Mouse (Mus musculus): ENCODE measurements around the gene Chst15. TPM values are rescaled to one million over a fixed set of nuclear protein-coding genes. Genes with fewer than 3 reads are reported as not detected.

Chst15 gene
- polyA plus RNA-seq, 1 experiment from 2014 or later: 28.0 TPM

DNA sequence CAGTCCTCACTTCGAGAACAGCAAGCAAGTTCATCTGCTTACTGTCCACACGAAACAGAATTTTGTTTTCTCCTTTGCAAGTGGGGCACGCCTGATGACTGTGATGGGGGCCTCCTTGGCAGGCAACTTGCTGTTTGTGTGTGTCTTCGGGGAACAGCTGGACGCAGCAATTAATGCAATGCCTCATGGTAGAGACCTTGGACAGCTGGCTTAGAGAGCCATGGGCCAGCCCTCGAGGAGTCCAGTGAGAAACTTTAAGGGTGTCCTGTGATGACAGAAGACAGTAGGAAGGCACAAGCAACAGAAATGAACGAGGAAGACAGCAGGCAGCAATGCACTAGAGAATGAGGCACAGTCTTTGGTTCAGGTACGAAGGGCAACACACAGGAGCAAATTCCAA lies 46.7 kb downstream of the Chst15 start:
- H3K27me3 ChIP-seq: no peaks in the 10 kb centered on the region
- peaks cover 60% of the 10 kb centered on the region for H3K36me3 ChIP-seq
- no peak for ATAC-seq (ENCODE audit: low FRiP score, low read depth)
- no peak overlapping the region for H3K4me3 ChIP-seq
- no peaks in the 10 kb centered on the region for H3K4me1 ChIP-seq
- no peak overlapping the region for H3K4me2 ChIP-seq (replicated peaks)
- 90% methylated on average over 8 of the region's 8 CpGs for WGBS
- H3K9ac ChIP-seq (replicated peaks): no peak overlapping the region
- H3K9me3 ChIP-seq: 0 out of 2 replicates have a peak, but pooled peaks cover 4% of the 10 kb centered on the region
- no peak overlapping the region for H3K27ac ChIP-seq (replicated peaks)

DNA sequence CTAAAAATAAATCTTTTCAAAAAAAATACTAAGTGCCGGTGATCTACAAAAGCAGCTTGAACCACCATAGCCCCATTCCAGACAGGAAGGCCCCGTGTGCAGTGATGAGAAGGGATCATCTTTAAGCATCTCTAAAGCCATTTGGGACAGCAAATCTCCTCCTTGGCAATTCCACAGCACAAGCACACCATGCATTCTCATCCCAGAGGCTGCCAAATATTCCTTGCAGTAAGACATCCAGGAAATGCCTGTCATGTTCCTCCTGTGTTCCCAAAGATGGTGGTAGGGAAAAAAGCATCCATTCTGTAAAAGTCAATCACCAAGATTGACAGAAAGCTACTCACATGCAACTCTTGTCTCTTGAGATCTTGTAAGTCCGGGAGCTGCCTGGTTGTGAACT lies 47.4 kb downstream of the Chst15 start:
- Histone ChIP-seq H3K9ac (replicated peaks) (no peak overlapping the region), H3K4me2 (replicated peaks) (no peak overlapping the region), H3K9me3 (0 out of 2 replicates have a peak, but pooled peaks cover 4% of the 10 kb centered on the region), H3K4me3 (no peak overlapping the region), H3K4me1 (no peaks in the 10 kb centered on the region; the same call in 1 of the 2 replicates), H3K27ac (replicated peaks) (no peak overlapping the region), H3K27me3 (no peaks in the 10 kb centered on the region), H3K36me3 (peaks cover 60% of the 10 kb centered on the region)
- 84% methylated on average over 3 of the region's 3 CpGs for WGBS
- ATAC-seq (ENCODE audit: low FRiP score, low read depth): no peak

DNA sequence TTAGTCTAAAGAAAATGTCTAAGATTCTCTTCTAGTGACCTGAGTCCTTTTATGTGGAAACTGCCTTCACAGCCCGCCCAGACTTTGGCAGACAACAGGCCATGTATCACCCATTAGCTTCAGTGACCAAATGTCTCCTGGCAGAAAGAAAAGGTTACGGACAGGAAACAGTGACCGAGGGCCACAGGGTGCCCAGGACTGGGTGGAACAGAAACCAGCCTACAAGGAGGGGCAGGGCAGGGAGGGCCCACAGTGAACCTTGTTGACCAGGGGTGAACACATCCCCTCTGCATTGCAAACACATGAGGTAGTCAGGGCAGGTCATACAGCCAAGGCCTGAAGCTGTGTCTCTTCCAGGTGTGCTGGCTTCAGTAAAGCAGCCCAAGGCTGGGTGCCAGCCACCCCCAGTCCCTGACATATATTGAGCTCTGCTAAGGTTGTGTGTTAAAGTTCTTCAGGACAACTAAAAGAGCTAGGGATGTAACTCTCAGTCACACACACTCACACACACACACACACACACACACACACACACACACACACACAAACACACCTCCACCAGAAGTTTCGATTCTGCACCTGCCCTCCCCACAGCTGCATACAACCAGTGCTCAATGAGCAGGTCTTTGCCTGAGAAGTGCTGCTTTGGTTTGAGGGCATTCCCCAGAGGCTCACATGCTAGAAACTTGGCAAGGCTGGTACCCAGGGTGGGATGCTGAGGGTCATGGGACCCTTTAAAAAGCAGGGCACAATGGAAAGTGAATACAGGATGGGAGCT lies 49.1 kb downstream of the Chst15 start:
- no peak overlapping the region for H3K27ac ChIP-seq (replicated peaks)
- H3K4me2 ChIP-seq (replicated peaks): no peak overlapping the region
- no peaks in the 10 kb centered on the region for H3K9me3 ChIP-seq
- H3K9ac ChIP-seq (replicated peaks): no peak overlapping the region
- H3K4me1 ChIP-seq: peaks cover 15% of the 10 kb centered on the region
- H3K27me3 ChIP-seq: no peaks in the 10 kb centered on the region
- H3K4me3 ChIP-seq: no peak overlapping the region
- 86% methylated on average over 4 of the region's 4 CpGs for WGBS
- H3K36me3 ChIP-seq: peaks cover 61% of the 10 kb centered on the region
- no peak for ATAC-seq (ENCODE audit: low FRiP score, low read depth)

DNA sequence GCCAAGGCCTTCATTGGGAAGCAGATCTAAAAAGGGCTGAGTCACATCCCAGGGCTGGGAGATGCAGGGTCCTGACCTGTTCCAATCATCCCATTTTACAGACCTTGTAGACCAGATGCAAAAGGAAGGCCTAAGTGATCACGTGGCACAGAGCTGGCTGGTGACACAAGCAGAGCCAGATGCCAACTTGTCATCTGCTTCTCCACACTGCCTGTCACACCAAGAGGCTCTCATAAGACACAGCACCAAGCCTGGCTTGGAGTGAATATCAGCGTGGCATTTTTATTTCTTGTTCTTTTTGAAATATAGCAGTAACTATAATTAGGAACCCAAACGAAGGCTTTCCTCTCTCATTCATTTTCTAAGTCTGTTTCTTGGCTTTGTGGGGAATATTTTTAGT lies 52.3 kb downstream of the Chst15 start:
- Histone ChIP-seq H3K9ac (replicated peaks) (no peak overlapping the region), H3K9me3 (no peaks in the 10 kb centered on the region), H3K27me3 (no peaks in the 10 kb centered on the region), H3K27ac (replicated peaks) (peak overlapping the region; percentile 87), H3K4me1 (peaks cover 30% of the 10 kb centered on the region), H3K4me2 (replicated peaks) (no peak overlapping the region), H3K36me3 (peaks cover 52% of the 10 kb centered on the region), H3K4me3 (no peak overlapping the region)
- ATAC-seq (ENCODE audit: low FRiP score, low read depth): no peak
- 77% methylated on average over 3 of the region's 3 CpGs for WGBS

DNA sequence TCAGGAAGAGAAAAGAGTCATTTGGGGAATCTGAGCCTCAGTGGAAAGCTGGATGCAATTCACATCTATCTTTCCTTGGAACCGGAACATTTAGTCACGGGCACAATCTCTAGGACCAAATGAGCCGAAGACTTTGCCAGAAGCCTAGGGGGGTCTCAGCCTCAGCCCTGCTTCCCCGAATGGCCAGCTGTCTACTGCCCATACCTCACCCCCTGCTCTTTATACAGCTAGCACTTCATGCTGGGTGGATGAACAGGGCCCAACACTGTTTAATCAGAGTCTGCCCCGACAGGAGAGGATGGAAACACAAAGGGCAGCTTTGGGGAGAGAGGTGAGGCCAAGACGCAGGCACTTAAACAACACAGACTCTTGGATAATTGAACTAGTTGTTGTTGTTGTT lies 53.8 kb downstream of the Chst15 start:
- no peaks in the 10 kb centered on the region for H3K9me3 ChIP-seq
- H3K36me3 ChIP-seq: peaks cover 36% of the 10 kb centered on the region
- no peaks in the 10 kb centered on the region for H3K27me3 ChIP-seq
- no peak overlapping the region for H3K4me2 ChIP-seq (replicated peaks)
- ATAC-seq (ENCODE audit: low FRiP score, low read depth): peak; percentile 85
- no peak overlapping the region for H3K9ac ChIP-seq (replicated peaks)
- 24% methylated on average over 6 of the region's 6 CpGs for WGBS
- H3K27ac ChIP-seq (replicated peaks): peak overlapping the region; percentile 87
- H3K4me1 ChIP-seq: peaks cover 44% of the 10 kb centered on the region
- H3K4me3 ChIP-seq: no peak overlapping the region

DNA sequence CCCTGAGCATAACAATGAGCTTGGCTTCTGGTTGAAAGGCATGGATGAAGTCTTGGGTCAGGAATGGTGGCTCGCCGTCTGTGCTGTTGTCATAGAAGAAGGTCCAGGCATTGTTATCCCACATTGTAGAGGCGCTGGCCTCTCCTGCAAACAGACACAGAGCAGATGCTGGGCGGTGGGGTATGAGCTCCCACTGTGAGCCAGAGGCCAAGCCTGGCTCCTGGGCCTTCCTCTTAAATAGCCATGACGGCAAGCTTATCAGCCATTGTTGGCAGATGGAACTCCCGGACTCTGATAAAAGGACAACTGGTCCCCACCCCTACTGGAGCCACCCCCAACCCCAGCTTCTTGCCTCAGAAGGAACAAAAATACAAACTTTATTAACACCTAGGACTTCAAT lies 54.3 kb downstream of the Chst15 start:
- ATAC-seq (ENCODE audit: low FRiP score, low read depth): peak; percentile 88
- Histone ChIP-seq H3K36me3 (peaks cover 31% of the 10 kb centered on the region), H3K9me3 (no peaks in the 10 kb centered on the region), H3K4me3 (no peak overlapping the region), H3K4me2 (replicated peaks) (no peak overlapping the region), H3K27me3 (no peaks in the 10 kb centered on the region), H3K27ac (replicated peaks) (peak overlapping the region; percentile 87), H3K4me1 (peaks cover 49% of the 10 kb centered on the region), H3K9ac (replicated peaks) (no peak overlapping the region)
- 11% methylated on average over 6 of the region's 6 CpGs for WGBS

DNA sequence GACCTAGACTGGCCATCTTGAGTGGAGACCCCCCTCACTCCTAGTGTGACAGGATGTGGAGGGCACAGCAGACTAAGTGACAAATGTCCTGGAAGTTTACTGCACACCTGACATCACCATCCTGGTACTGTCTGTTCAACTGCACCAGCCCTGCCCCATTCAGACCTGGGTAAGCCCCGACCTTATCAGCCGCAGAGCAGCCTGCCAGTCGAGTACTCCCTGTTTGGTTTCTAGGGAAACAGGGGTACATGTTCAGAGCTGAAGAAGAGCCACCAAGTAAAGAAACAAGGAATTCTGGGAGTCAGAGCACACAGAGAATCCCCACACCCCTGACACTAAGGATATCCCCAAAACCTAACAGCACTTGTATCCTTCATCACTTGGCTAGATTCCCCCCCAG lies 55.1 kb downstream of the Chst15 start:
- Histone ChIP-seq H3K36me3 (peaks cover 23% of the 10 kb centered on the region), H3K27me3 (no peaks in the 10 kb centered on the region), H3K27ac (replicated peaks) (peak overlapping the region; percentile 87), H3K4me2 (replicated peaks) (no peak overlapping the region), H3K4me1 (peaks cover 49% of the 10 kb centered on the region), H3K9me3 (no peaks in the 10 kb centered on the region), H3K9ac (replicated peaks) (no peak overlapping the region), H3K4me3 (no peak overlapping the region)
- no peak for ATAC-seq (ENCODE audit: low FRiP score, low read depth)
- 36% methylated on average over 3 of the region's 3 CpGs for WGBS

DNA sequence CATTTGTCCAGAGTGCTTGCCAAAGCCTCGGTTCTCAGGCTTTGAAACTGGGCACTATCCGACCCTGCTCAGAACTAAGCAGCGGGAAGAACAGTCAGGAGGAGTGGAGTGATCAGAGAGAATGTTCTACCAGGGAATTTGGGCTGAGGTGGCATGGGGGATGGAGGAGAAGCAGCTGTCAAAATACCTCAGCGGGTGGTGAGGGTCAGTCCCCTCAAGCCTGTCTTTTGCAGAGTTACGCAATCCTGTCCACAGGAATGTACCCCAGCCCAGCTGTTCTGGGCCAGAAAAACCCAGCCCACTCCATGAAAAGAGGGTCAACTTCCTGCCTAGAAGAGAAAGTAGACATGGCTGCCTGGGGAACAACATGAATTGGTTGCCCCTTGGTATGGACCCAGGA lies 56.4 kb downstream of the Chst15 start:
- H3K9me3 ChIP-seq: no peaks in the 10 kb centered on the region
- no peaks in the 10 kb centered on the region for H3K27me3 ChIP-seq
- H3K9ac ChIP-seq (replicated peaks): no peak overlapping the region
- H3K4me3 ChIP-seq: no peak overlapping the region
- H3K4me1 ChIP-seq: peaks cover 49% of the 10 kb centered on the region
- no peak overlapping the region for H3K27ac ChIP-seq (replicated peaks)
- ATAC-seq (ENCODE audit: low FRiP score, low read depth): no peak
- no peak overlapping the region for H3K4me2 ChIP-seq (replicated peaks)
- H3K36me3 ChIP-seq: peaks cover 17% of the 10 kb centered on the region; the same call in 1 of the 2 replicates
- WGBS: 58% methylated on average over 5 of the region's 5 CpGs

DNA sequence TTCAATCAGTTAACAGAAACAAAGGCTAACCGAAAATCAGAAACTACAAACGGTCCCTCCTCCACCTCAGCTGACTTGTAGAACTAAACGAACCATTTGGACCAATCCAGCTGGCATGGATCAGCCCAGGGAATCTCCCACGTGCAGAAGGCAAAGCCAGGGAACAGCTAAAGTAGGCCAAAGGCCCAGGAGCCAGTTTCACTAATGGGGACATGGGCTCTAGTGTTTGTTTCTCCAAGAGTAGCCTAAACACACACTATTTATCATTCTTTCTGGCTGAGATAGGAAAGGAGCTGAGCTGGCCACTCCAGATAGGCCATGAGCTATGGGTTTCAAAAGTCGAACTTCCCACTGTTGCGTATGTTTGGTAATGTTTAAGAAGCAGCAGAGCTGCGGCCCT lies 58.2 kb downstream of the Chst15 start:
- WGBS: 40% methylated on average over 7 of the region's 7 CpGs
- peaks cover 42% of the 10 kb centered on the region for H3K4me1 ChIP-seq
- H3K9me3 ChIP-seq: no peaks in the 10 kb centered on the region
- H3K27ac ChIP-seq (replicated peaks): 0 out of 2 replicates have a peak overlapping the region, but pooled peaks have one; percentile 35
- no peak overlapping the region for H3K4me3 ChIP-seq
- ATAC-seq (ENCODE audit: low FRiP score, low read depth): no peak
- peaks cover 9% of the 10 kb centered on the region; the same call in 1 of the 2 replicates for H3K36me3 ChIP-seq
- H3K4me2 ChIP-seq (replicated peaks): no peak overlapping the region
- no peaks in the 10 kb centered on the region for H3K27me3 ChIP-seq
- no peak overlapping the region for H3K9ac ChIP-seq (replicated peaks)

DNA sequence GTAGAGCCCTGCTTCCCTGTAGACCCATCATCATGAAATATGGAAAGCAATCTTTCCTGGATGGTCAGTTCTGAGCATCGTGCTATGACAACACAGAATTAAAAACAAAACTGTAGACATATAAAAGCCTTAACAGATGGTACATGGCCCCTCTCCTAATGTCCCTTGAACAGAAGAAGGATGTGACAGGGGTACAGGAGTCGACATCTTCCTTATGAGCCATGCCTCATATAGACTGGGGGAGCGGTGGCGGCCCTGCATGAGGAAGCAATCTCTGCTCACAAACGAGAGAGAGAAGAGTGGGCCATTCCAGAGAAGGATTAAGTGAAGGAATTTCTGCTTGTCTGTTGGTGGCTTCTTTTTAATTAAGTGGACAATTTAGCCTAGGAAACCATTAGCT lies 58.8 kb downstream of the Chst15 start:
- H3K4me2 ChIP-seq (replicated peaks): no peak overlapping the region
- no peaks in the 10 kb centered on the region for H3K9me3 ChIP-seq
- 56% methylated on average over 5 of the region's 5 CpGs for WGBS
- no peak overlapping the region for H3K27ac ChIP-seq (replicated peaks)
- no peak for ATAC-seq (ENCODE audit: low FRiP score, low read depth)
- H3K4me3 ChIP-seq: no peak overlapping the region
- no peaks in the 10 kb centered on the region for H3K27me3 ChIP-seq
- H3K36me3 ChIP-seq: peaks cover 9% of the 10 kb centered on the region; the same call in 1 of the 2 replicates
- H3K9ac ChIP-seq (replicated peaks): no peak overlapping the region
- peaks cover 39% of the 10 kb centered on the region for H3K4me1 ChIP-seq

DNA sequence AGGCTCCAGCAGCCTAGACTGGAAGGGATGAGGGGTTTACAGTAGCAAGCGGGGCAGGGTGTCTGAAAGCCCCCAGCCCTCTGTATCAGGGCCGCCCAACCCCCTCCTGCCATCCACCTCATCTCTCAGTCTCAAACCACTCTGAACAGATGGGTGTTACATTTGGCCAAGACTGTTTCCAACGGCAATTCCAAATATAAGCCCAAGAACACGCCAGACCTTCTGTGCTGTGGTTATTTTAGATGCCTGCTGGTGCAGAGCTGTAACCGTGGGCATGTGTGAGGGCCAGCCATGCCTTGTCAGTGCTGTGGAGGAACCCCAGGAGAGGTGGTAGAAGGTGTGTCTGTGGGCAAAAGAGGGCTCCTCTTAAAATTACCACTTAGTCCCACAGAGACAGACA lies 63.5 kb downstream of the Chst15 start:
- WGBS: 89% methylated on average over 5 of the region's 5 CpGs
- no peaks in the 10 kb centered on the region for H3K9me3 ChIP-seq
- H3K9ac ChIP-seq (replicated peaks): no peak overlapping the region
- H3K27me3 ChIP-seq: no peaks in the 10 kb centered on the region
- H3K4me3 ChIP-seq: no peak overlapping the region
- H3K4me2 ChIP-seq (replicated peaks): no peak overlapping the region
- no peak for ATAC-seq (ENCODE audit: low FRiP score, low read depth)
- H3K27ac ChIP-seq (replicated peaks): no peak overlapping the region
- peaks cover 26% of the 10 kb centered on the region for H3K4me1 ChIP-seq
- peaks cover 9% of the 10 kb centered on the region; the same call in 1 of the 2 replicates for H3K36me3 ChIP-seq

DNA sequence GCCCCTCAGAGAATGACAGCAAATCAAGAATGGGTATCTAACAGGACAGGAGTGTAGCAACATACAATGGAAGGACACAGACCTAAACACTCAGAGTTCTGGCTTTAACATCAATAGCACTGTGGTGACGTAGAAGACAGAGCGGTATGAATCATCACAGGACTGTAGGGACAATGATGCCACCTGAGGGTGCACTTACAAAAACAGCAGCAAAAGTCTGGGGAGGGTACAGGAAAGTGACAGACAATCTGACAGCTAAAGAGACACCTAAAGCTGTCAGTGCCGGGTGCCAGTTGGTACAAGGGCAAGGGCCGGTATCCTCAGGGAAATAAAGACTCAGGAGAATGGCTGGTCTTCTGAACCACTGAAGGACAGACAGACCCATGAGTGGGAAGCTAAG lies 64.0 kb downstream of the Chst15 start:
- Histone ChIP-seq H3K27ac (replicated peaks) (no peak overlapping the region), H3K36me3 (peaks cover 9% of the 10 kb centered on the region; the same call in 1 of the 2 replicates), H3K4me2 (replicated peaks) (no peak overlapping the region), H3K4me1 (peaks cover 27% of the 10 kb centered on the region), H3K4me3 (no peak overlapping the region), H3K27me3 (no peaks in the 10 kb centered on the region), H3K9me3 (no peaks in the 10 kb centered on the region), H3K9ac (replicated peaks) (no peak overlapping the region)
- WGBS: 92% methylated on average over 4 of the region's 4 CpGs
- no peak for ATAC-seq (ENCODE audit: low FRiP score, low read depth)

All from midbrain, embryonic 12.5 days (tissue).